Mouse (Mus musculus) embryo, embryonic 11.5 days (tissue): Measurements from ENCODE around the gene Gm10282.

Experiments used
- DNase-seq: peaks from one replicate; pipeline ENCODE4 v3.0.0-alpha.2; 2012; ENCODE audit warnings: low read depth, low spot score

Gene Gm10282

GRCm38 (mm10) chr8:72300654-72301400 is 4.2 kb downstream of the Gm10282 start:
- no peak for DNase-seq

- DNase-seq: no peak
Measured at GRCm38 (mm10) chr8:72298928-72299327, 6.1 kb downstream of the Gm10282 start.

GRCm38 (mm10) chr8:72296561-72296960 is 8.5 kb downstream of the Gm10282 start:
- DNase-seq: no peak

- DNase-seq: no peak
Measured at GRCm38 (mm10) chr8:72295679-72296078, 9.4 kb downstream of the Gm10282 start.

GRCm38 (mm10) chr8:72295125-72295524 is 9.9 kb downstream of the Gm10282 start:
- no peak for DNase-seq

- no peak for DNase-seq
Measured at GRCm38 (mm10) chr8:72293309-72293708, 11.8 kb downstream of the Gm10282 start.

GRCm38 (mm10) chr8:72291104-72291503 is 14.0 kb downstream of the Gm10282 start:
- no peak for DNase-seq

- no peak for DNase-seq
Measured at GRCm38 (mm10) chr8:72289051-72289450, 16.0 kb downstream of the Gm10282 start.

- DNase-seq: no peak
Measured at GRCm38 (mm10) chr8:72285285-72285684, 19.8 kb downstream of the Gm10282 start.

GRCm38 (mm10) chr8:72281634-72282033 is 23.4 kb downstream of the Gm10282 start:
- DNase-seq: no peak

- no peak for DNase-seq
Measured at GRCm38 (mm10) chr8:72279151-72279550, 25.9 kb downstream of the Gm10282 start.

- no peak for DNase-seq
Measured at GRCm38 (mm10) chr8:72277244-72277643, 27.8 kb downstream of the Gm10282 start.

- DNase-seq: no peak
Measured at GRCm38 (mm10) chr8:72273807-72274206, 31.3 kb downstream of the Gm10282 start.

- DNase-seq: no peak
Measured at GRCm38 (mm10) chr8:72273111-72273770, 31.8 kb downstream of the Gm10282 start.

- no peak for DNase-seq
Measured at GRCm38 (mm10) chr8:72272361-72272760, 32.7 kb downstream of the Gm10282 start.

GRCm38 (mm10) chr8:72271691-72272090 is 33.4 kb downstream of the Gm10282 start:
- DNase-seq: no peak

GRCm38 (mm10) chr8:72271051-72271660 is 33.9 kb downstream of the Gm10282 start:
- DNase-seq: no peak

- no peak for DNase-seq
Measured at GRCm38 (mm10) chr8:72270606-72271005, 34.5 kb downstream of the Gm10282 start.

GRCm38 (mm10) chr8:72268356-72268755 is 36.7 kb downstream of the Gm10282 start:
- DNase-seq: no peak

- DNase-seq: no peak
Measured at GRCm38 (mm10) chr8:72267106-72267505, 38.0 kb downstream of the Gm10282 start.

- DNase-seq: no peak
Measured at GRCm38 (mm10) chr8:72266671-72267070, 38.4 kb downstream of the Gm10282 start.

GRCm38 (mm10) chr8:72265342-72265741 is 39.7 kb downstream of the Gm10282 start:
- DNase-seq: no peak

GRCm38 (mm10) chr8:72263451-72263850 is 41.6 kb downstream of the Gm10282 start:
- no peak for DNase-seq
